Mouse (Mus musculus) liver, embryonic 14.5 days (tissue): Measurements from ENCODE around the gene Lrrfip2.

ENCODE experiments used
- CTCF ChIP-seq: IDR thresholded peaks from 2 replicates; pipeline ENCODE4 v1.5.1; 2016; ENCODE audit warnings: antibody characterized with exemption, low read depth, control low read depth
- EP300 ChIP-seq: IDR thresholded peaks from 2 replicates; pipeline ENCODE4 v1.6.1; 2016; ENCODE audit warnings: antibody characterized with exemption, low read depth

DNA sequence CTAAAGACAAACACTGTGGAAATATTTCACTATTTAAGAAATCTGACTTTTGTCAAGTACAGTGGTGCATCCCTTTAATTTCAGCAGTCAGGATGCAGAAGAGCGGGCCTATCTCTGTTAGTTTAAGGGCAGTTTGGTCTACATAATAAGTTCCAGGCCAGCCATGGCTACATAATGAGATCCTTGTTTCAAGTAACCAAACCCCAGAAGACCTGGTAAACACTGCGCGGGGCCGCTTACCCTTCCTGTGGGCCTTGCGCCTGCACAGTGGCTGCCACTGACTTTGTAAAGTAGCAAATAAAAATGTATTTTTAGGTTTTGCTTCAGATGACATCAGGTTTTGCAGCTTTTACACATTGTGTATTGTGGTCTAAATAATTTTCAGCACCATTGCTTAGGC lies 106.0 kb downstream of the Lrrfip2 start:
- TF ChIP-seq CTCF (no peak), EP300 (no peak)
